Mouse (Mus musculus): ENCODE measurements around the gene Cfl2. TPM values are rescaled to one million over a fixed set of nuclear protein-coding genes. Genes with fewer than 3 reads are reported as not detected.

The Cfl2 gene
- total and polyA plus RNA-seq, 2 experiments from 2014 or later, result 217 to 265 TPM

- 90% methylated on average over 2 of the region's 2 CpGs for WGBS
- Histone ChIP-seq H3K4me1 (ENCODE audit: insufficient read depth) (no peaks in the 10 kb centered on the region), H3K27ac (ENCODE audit: low read depth, low read length) (no peak overlapping the region), H3K4me3 (ENCODE audit: low read depth, low read length) (no peak overlapping the region), H3K9me3 (ENCODE audit: low read length) (no peaks in the 10 kb centered on the region), H3K9ac (no peak overlapping the region), H3K36me3 (ENCODE audit: insufficient read depth) (no peaks in the 10 kb centered on the region), H3K4me2 (ENCODE audit: low read depth) (no peak overlapping the region), H3K27me3 (ENCODE audit: insufficient read depth, low read length) (no peaks in the 10 kb centered on the region)
- DNase-seq, result no peak
- no peak for ATAC-seq
- no peak for TF ChIP-seq CTCF (IDR thresholded peaks at IDR 0.05; ENCODE audit: low read depth)
These were observed 52.5 kb downstream of the Cfl2 start for GRCm38 (mm10) chr12:54810142-54810541.

Other genes starting within 250 kb of the Cfl2 start
- gene Sptssa, start 206.3 kb downstream of the Cfl2 start, total RNA-seq (2014; rRNA removed), result 70.6 and 78.6 TPM in 2 replicates
- 206 TPM in 2 replicates for gene Sptssa, start 206.3 kb downstream of the Cfl2 start, polyA plus RNA-seq (2015; fragmentation: Nextera tagmentation; extraction: Ambion mirVana)
- gene Eapp, start 167.0 kb downstream of the Cfl2 start, total RNA-seq (2014; rRNA removed), result 34.5 and 38.9 TPM in 2 replicates
- 94.9 and 105 TPM in 2 replicates for gene Eapp, start 167.0 kb downstream of the Cfl2 start, polyA plus RNA-seq (2015; fragmentation: Nextera tagmentation; extraction: Ambion mirVana)
- gene Snx6, start 67.2 kb downstream of the Cfl2 start, total RNA-seq (2014; rRNA removed), result 104 and 111 TPM in 2 replicates
- 142 and 152 TPM in 2 replicates for gene Snx6, start 67.2 kb downstream of the Cfl2 start, polyA plus RNA-seq (2015; fragmentation: Nextera tagmentation; extraction: Ambion mirVana)
- not detected in 2 replicates for gene Gm20403, start 123.7 kb upstream of the Cfl2 start, total RNA-seq (2014; rRNA removed)
- gene Gm20403, start 123.7 kb upstream of the Cfl2 start, polyA plus RNA-seq (2015; fragmentation: Nextera tagmentation; extraction: Ambion mirVana), result not detected in 2 replicates
- 3.3 and 5.5 TPM in 2 replicates for gene Baz1a, start 151.5 kb upstream of the Cfl2 start, total RNA-seq (2014; rRNA removed)
- gene Baz1a, start 151.5 kb upstream of the Cfl2 start, polyA plus RNA-seq (2015; fragmentation: Nextera tagmentation; extraction: Ambion mirVana), result 3.4 and 4.3 TPM in 2 replicates
- 18.9 and 19.3 TPM in 2 replicates for gene 2700097O09Rik, start 217.2 kb upstream of the Cfl2 start, total RNA-seq (2014; rRNA removed)
- 14.6 and 15.6 TPM in 2 replicates for gene 2700097O09Rik, start 217.2 kb upstream of the Cfl2 start, polyA plus RNA-seq (2015; fragmentation: Nextera tagmentation; extraction: Ambion mirVana)
- 120 and 131 TPM in 2 replicates for gene Srp54a, start 217.4 kb upstream of the Cfl2 start, total RNA-seq (2014; rRNA removed)
- gene Srp54a, start 217.4 kb upstream of the Cfl2 start, polyA plus RNA-seq (2015; fragmentation: Nextera tagmentation; extraction: Ambion mirVana), result 227 and 228 TPM in 2 replicates